Mouse (Mus musculus): Measurements from ENCODE around the gene Pitpnc1. TPM values are rescaled to one million over a fixed set of nuclear protein-coding genes. Genes with fewer than 3 reads are reported as not detected.
A peak's percentile ranks its signal among the peaks of the same experiment; 100 is the strongest.

The Pitpnc1 gene
- polyA plus RNA-seq, 1 experiment from 2014 or later = 37.1 TPM

DNA sequence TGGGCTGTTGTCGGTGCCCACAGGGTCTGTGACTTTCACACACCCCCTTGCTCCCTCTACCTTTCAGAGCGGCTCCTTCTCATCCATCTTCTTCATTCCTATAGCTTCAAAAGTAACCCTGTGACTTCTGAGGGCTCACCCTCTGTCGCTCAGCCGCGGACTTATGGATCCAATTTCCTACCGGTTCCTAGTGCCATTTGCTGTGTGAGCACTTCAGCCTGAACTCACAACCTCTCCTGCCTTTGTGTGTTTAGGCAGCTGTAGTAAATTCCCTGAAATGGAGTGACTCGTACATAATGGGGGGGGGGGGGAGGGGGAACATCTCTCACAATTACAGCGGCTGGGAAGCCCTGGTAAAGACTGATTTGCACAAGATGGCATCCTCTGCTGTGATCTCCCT, 191.2 kb downstream of the Pitpnc1 start:
- Histone ChIP-seq H3K27ac (peak overlapping the region; percentile 56), H3K4me3 (no peak overlapping the region), H3K4me1 (peaks cover 46% of the 10 kb centered on the region), H3K27me3 (ENCODE audit: low read depth, poor library complexity, severe bottlenecking) (no peaks in the 10 kb centered on the region), H3K36me3 (no peaks in the 10 kb centered on the region), H3K9me3 (replicated peaks) (no peaks in the 10 kb centered on the region)
- 16% methylated on average over 8 of the region's 8 CpGs for WGBS
- peak; percentile 49 for DNase-seq (ENCODE audit: low spot score)

DNA sequence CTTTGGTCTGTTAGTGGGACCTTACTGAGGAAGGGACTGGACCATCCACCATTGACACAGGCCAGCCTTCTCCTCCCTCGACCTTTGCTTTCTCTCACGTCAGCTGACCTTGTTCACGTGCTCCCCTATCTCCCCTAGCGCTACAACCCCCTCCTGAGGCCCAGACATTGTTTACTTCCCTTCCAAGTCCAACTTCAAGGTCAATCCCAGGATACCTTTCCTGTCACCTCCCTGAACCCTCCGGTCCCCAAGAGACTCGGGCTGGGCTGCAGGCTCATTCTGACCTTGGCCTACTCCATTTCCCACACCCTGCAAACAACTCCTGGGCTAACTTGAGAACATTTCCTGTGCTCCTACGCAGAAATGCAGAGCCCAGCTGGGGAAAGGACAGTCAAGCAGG, 193.6 kb downstream of the Pitpnc1 start:
- H3K27me3 ChIP-seq (ENCODE audit: low read depth, poor library complexity, severe bottlenecking) = no peaks in the 10 kb centered on the region
- no peak for DNase-seq (ENCODE audit: low spot score)
- H3K36me3 ChIP-seq = peaks cover 2% of the 10 kb centered on the region; the same call in 1 of the 2 replicates
- peak overlapping the region; percentile 11; the same call in 1 of the 2 replicates for H3K27ac ChIP-seq
- H3K4me1 ChIP-seq = peaks cover 46% of the 10 kb centered on the region
- H3K9me3 ChIP-seq (replicated peaks) = no peaks in the 10 kb centered on the region
- WGBS = 77% methylated on average over 7 of the region's 7 CpGs
- no peak overlapping the region for H3K4me3 ChIP-seq

DNA sequence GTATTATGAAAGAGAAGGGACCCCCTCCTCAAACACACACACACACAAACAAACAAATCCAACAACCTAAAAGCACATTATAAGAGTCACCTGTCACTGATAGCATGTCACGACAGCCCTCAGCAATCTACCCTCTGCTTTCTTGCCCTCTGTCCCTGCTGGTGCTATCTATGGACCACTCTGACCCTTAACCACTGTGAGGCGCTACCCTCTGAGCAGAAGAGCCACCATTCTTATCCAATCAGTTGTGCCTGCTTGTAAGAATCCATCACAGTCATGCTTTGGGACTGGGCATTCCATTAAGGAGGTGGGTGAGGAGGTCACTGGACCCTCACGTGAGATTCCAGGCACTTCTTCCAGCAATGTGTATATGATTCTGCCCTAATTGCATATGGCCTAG, 194.2 kb downstream of the Pitpnc1 start:
- H3K36me3 ChIP-seq = peaks cover 3% of the 10 kb centered on the region; the same call in 1 of the 2 replicates
- H3K4me1 ChIP-seq = peaks cover 46% of the 10 kb centered on the region
- H3K27ac ChIP-seq = 0 out of 2 replicates have a peak overlapping the region, but pooled peaks have one; percentile 11
- no peak for DNase-seq (ENCODE audit: low spot score)
- no peak overlapping the region for H3K4me3 ChIP-seq
- 66% methylated on average over 3 of the region's 3 CpGs for WGBS
- no peaks in the 10 kb centered on the region for H3K27me3 ChIP-seq (ENCODE audit: low read depth, poor library complexity, severe bottlenecking)
- no peaks in the 10 kb centered on the region for H3K9me3 ChIP-seq (replicated peaks)

DNA sequence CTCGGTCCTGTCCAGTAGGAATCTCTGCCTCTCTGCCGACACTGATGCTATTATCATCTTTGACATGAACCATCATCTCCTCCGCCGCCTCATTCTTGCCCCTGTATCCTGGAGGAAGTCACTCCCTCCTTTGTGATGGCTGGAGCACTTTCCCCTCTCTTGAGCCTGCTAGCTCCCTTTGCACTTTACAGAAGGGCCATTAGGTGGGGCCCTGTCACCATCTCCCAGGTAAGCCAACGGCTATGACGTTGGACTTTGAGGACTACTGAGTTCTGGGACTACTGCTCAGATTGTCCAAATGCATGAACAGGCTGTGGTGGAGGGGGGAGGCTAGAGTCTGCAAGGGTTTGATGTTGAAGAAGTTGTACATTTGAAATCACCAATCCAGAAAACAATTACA, 194.6 kb downstream of the Pitpnc1 start:
- Histone ChIP-seq H3K9me3 (replicated peaks) (no peaks in the 10 kb centered on the region), H3K27ac (no peak overlapping the region), H3K36me3 (peaks cover 7% of the 10 kb centered on the region; the same call in 1 of the 2 replicates), H3K4me1 (peaks cover 42% of the 10 kb centered on the region), H3K27me3 (ENCODE audit: low read depth, poor library complexity, severe bottlenecking) (no peaks in the 10 kb centered on the region), H3K4me3 (no peak overlapping the region)
- WGBS = 44% methylated on average over 6 of the region's 6 CpGs
- peak; percentile 46 for DNase-seq (ENCODE audit: low spot score)

DNA sequence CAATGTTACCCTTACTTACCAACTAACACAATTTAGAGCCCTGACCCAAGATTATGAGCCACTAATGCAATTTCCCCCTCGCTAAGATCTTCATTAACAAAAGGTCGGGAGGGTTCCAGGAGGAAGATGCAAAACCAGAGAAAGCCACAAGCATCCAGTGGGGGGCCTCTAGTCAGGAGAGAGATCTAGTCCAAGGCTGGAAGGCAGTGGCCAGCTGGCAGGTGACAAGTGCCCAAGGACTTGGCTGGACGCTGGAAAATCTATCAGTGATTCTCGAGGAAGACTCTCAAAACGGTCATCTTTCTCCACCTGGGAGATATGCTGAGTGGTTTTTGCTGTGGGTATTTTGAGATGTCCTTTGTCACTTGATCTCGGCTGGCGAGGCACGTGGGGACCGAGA, 196.3 kb downstream of the Pitpnc1 start:
- peaks cover 12% of the 10 kb centered on the region; the same call in 1 of the 2 replicates for H3K36me3 ChIP-seq
- H3K4me3 ChIP-seq = no peak overlapping the region
- 83% methylated on average over 9 of the region's 9 CpGs for WGBS

DNA sequence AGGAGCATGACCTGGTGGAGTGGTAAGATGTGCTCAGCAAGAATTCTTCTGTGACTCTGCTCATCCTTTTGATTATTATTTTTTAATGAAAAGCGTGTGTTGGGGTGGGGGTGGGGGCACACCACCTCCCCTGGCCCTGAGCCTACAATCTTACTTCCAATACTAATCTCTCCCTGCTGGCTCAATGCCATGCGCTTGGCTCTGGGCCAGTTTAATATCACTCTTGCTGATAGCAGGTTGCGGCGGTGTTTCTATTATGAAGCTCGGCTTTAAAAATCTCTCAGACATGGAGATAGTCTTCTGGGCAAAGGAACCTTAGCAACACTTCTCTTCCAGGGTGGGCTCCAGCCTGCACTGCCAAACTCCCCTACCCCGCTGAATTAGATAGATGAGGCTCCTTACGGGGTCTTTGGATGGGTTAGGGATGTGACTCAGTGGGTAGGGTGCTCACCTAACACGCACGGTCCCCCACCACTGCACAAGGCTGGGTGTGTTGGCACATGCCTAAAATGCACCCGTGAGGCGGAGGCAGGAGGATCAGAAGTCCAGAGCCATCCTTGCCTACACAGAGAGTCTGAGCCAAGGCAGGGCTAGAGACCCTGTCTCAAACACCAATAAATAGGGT, 198.0 kb downstream of the Pitpnc1 start:
- Histone ChIP-seq H3K36me3 (peaks cover 29% of the 10 kb centered on the region), H3K27me3 (ENCODE audit: low read depth, poor library complexity, severe bottlenecking) (no peaks in the 10 kb centered on the region), H3K9me3 (replicated peaks) (no peaks in the 10 kb centered on the region; the same call in 1 of the 2 replicates), H3K4me3 (no peak overlapping the region), H3K27ac (no peak overlapping the region), H3K4me1 (peaks cover 15% of the 10 kb centered on the region)
- no peak for DNase-seq (ENCODE audit: low spot score)
- WGBS = 95% methylated on average over 11 of the region's 11 CpGs

More for the DNA sequence above, 196.3 kb downstream of the Pitpnc1 start:
- Histone ChIP-seq H3K4me1 (peaks cover 25% of the 10 kb centered on the region), H3K9me3 (replicated peaks) (no peaks in the 10 kb centered on the region), H3K27me3 (ENCODE audit: low read depth, poor library complexity, severe bottlenecking) (no peaks in the 10 kb centered on the region), H3K27ac (no peak overlapping the region)
- no peak for DNase-seq (ENCODE audit: low spot score)

DNA sequence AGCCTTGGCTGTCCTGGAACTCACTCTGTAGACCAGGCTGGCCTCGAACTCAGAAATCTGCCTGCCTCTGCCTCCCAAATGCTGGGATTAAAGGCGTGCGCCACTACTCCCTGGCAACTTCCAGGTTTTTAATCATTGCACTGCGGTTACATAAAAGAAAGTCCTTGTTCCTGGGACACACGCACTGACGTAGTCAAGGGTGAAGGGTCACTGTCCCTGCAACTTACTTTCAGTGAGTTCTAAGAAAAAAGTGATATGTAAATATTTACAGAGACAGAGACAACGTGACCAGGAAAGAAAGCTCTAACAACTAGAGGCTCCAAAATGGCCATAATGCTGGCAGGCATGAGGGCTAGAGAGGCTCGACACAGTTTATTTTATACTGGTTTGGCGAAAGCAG, 199.9 kb downstream of the Pitpnc1 start:
- Histone ChIP-seq H3K36me3 (peaks cover 29% of the 10 kb centered on the region), H3K27ac (no peak overlapping the region), H3K4me1 (no peaks in the 10 kb centered on the region), H3K27me3 (ENCODE audit: low read depth, poor library complexity, severe bottlenecking) (no peaks in the 10 kb centered on the region), H3K9me3 (replicated peaks) (no peaks in the 10 kb centered on the region; the same call in 1 of the 2 replicates), H3K4me3 (no peak overlapping the region)
- WGBS = 94% methylated on average over 9 of the region's 9 CpGs
- DNase-seq (ENCODE audit: low spot score) = no peak

DNA sequence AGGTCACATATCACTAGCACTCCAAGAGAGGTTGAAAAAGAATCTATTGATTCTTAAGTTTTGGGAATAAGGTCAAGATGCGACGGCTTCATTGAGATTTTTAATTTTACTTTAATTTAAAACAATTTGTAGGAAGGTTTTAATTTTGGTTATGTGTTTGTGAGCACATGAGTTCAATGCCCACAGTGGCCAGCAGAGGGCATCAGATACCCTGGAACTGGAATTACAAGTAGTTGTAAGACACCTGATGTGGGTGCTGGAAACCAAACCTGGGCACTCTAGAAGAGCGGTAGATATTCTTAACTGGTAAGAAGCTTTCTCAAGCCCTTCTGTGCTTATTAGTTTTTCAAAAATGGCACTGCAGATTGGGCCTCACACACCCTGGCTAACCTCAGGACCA, 203.0 kb downstream of the Pitpnc1 start:
- peaks cover 33% of the 10 kb centered on the region for H3K36me3 ChIP-seq
- DNase-seq (ENCODE audit: low spot score) = no peak
- H3K4me3 ChIP-seq = no peak overlapping the region
- 95% methylated on average over 3 of the region's 3 CpGs for WGBS
- no peaks in the 10 kb centered on the region for H3K27me3 ChIP-seq (ENCODE audit: low read depth, poor library complexity, severe bottlenecking)
- H3K4me1 ChIP-seq = peaks cover 16% of the 10 kb centered on the region
- H3K9me3 ChIP-seq (replicated peaks) = no peaks in the 10 kb centered on the region; the same call in 1 of the 2 replicates
- no peak overlapping the region for H3K27ac ChIP-seq

DNA sequence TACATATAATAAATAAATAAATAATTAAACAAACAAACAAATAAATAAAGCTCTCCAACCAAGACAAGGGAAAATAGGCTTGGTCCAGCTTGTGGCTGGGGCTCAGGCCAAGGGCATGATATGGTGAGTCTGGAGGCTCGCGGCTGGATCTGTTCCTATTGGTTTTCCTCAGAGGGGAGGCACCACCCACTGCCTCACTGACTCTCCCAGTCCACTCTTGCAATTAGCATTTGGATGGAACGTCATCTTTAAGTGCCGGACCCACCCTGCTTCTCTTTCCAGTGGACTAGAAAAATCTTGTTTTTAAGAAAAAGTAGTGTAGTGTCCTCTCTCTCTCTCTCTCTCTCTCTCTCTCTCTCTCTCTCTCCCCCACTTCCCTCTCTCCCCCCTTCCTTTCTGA, 204.6 kb downstream of the Pitpnc1 start:
- Histone ChIP-seq H3K4me3 (no peak overlapping the region), H3K27ac (no peak overlapping the region), H3K4me1 (peaks cover 16% of the 10 kb centered on the region), H3K36me3 (peaks cover 26% of the 10 kb centered on the region), H3K27me3 (ENCODE audit: low read depth, poor library complexity, severe bottlenecking) (no peaks in the 10 kb centered on the region), H3K9me3 (replicated peaks) (no peaks in the 10 kb centered on the region; the same call in 1 of the 2 replicates)
- WGBS = 94% methylated on average over 4 of the region's 4 CpGs
- DNase-seq (ENCODE audit: low spot score) = no peak

DNA sequence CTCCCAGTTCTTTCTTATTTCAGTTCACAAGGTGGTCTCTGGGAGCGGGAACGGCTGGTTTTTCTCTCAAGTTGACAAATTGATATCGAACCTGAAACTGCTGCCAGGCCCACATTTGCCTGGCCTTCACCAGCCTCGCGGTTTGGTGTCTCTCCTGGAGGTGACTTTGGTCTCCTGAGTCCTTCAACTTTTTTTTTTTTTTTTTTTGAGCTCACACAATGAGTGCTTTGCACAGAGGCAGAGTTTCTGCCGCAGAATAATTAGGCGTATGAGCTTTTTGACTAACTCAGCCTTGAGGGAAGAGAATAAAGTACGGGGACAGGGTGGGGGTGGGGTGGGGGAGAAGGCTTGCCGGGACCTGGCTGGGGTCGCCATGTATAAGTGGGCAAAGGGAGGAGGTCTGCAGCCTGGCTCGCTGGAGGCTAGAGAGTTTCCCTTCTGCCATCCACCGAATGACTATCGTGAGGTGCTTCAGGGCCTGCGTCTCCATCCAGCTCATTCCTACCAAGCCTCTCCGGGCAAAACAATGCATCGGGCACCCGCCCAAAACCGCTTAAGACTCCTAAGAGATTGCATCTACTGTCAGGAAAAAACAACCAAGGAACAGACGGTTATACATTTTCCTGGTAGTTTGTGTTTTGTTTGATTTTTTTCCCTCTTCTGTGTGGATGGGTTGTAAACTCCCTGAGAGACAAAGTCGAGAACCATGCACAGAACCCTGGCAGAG, 205.4 kb downstream of the Pitpnc1 start:
- H3K27ac ChIP-seq = no peak overlapping the region

DNA sequence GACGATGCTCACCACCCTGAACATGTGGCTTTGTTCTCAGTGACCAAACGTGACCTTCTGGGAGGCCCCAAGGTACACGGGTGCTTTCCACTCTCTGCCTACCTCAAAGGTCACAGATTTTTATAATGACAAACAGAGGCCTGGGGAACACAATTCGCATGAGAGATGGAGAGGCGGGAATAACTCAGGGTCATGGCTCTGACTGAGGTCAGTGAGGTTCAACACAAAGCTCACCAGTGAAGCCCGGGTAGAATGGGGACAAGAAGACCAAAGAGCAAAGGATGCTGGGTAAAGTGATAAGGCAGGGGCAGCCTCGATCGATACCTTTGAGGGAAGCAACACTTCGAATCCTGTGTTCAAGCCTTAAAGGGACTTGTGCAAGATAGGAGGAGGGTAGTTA, 206.7 kb downstream of the Pitpnc1 start:
- H3K4me3 ChIP-seq = no peak overlapping the region
- peaks cover 16% of the 10 kb centered on the region for H3K4me1 ChIP-seq
- no peak for DNase-seq (ENCODE audit: low spot score)
- 76% methylated on average over 9 of the region's 9 CpGs for WGBS
- no peaks in the 10 kb centered on the region; the same call in 1 of the 2 replicates for H3K9me3 ChIP-seq (replicated peaks)
- peaks cover 20% of the 10 kb centered on the region for H3K36me3 ChIP-seq
- no peaks in the 10 kb centered on the region for H3K27me3 ChIP-seq (ENCODE audit: low read depth, poor library complexity, severe bottlenecking)
- peak overlapping the region; percentile 14; the same call in 1 of the 2 replicates for H3K27ac ChIP-seq

More for the DNA sequence above, 205.4 kb downstream of the Pitpnc1 start:
- no peak overlapping the region for H3K4me3 ChIP-seq
- H3K4me1 ChIP-seq = peaks cover 16% of the 10 kb centered on the region
- WGBS = 82% methylated on average over 20 of the region's 20 CpGs
- DNase-seq (ENCODE audit: low spot score) = no peak
- peaks cover 22% of the 10 kb centered on the region for H3K36me3 ChIP-seq
- no peaks in the 10 kb centered on the region; the same call in 1 of the 2 replicates for H3K9me3 ChIP-seq (replicated peaks)
- no peaks in the 10 kb centered on the region for H3K27me3 ChIP-seq (ENCODE audit: low read depth, poor library complexity, severe bottlenecking)

DNA sequence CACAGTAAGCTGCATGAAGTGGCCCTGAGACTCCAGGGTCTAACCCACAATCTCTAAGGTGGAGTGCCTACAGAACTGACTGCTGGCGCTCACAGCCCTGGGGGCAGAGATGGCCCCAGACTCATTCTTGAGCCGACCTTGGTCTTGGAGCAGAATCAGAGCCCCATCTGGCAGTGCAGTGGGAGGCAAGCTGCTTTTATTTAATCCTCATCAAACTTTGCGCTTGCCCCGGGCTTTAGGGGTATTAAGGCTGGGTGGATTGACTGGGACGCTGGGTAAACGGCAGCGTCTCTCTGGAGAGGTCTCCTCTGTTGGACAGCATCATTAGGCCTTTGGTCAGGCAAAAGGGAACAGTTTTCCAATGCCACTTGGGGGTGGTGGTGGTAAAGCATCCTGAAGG, 211.1 kb downstream of the Pitpnc1 start:
- H3K27ac ChIP-seq = no peak overlapping the region
- no peak overlapping the region for H3K4me3 ChIP-seq
- H3K4me1 ChIP-seq = peaks cover 14% of the 10 kb centered on the region
- H3K9me3 ChIP-seq (replicated peaks) = no peaks in the 10 kb centered on the region
- WGBS = 87% methylated on average over 7 of the region's 7 CpGs
- no peak for DNase-seq (ENCODE audit: low spot score)
- peaks cover 22% of the 10 kb centered on the region for H3K36me3 ChIP-seq
- H3K27me3 ChIP-seq (ENCODE audit: low read depth, poor library complexity, severe bottlenecking) = no peaks in the 10 kb centered on the region

DNA sequence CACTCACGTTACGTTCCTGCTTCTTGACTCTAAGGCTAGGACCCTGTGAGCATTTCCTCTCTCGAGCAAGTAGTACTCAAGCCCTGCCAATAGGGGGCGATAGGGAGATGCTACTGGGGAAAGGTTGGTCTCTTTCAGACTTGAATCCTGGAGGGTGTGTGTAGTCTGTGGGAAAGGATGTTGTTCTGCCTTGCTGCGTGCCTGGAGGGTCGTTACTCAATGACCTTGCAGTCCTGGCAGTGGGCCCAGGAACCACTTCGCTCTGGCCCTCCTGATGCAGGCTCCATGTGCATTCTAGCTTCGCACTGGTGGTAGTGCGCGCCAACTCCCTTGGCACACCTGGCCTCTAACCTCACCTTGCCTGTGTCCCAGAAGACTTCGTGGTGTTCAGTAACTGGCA, 215.3 kb downstream of the Pitpnc1 start:
- Histone ChIP-seq H3K4me1 (peaks cover 6% of the 10 kb centered on the region), H3K4me3 (no peak overlapping the region), H3K27ac (no peak overlapping the region), H3K36me3 (peaks cover 50% of the 10 kb centered on the region), H3K27me3 (ENCODE audit: low read depth, poor library complexity, severe bottlenecking) (no peaks in the 10 kb centered on the region), H3K9me3 (replicated peaks) (no peaks in the 10 kb centered on the region)
- no peak for DNase-seq (ENCODE audit: low spot score)
- WGBS = 89% methylated on average over 11 of the region's 11 CpGs
